Comparison of ENCODE assay signal across 8 mouse cellular contexts in the genomic region with DNA sequence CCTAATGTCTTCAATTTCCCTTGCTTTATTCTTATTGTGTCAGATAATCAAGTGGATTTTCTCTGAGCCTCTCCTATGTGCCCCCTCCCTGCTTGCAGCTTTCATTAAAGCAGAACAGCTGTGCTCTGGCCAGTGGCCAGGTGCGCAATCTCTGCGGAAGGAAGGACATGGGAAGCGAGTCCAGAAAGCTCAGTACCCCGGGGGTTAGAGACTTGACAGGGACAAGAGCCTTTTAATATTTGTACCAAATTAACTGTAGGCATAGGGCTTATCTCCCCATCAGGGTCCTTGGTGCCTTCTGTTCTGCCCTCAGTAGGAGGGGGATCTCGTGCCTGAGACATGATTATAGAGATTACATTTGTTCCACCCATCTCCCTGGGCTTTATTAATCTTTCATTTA.
DNase-seq lines count a peak whose midpoint lies in the region; ATAC-seq and TF ChIP-seq lines count a peak whose summit lies in the region.

No protein-coding gene starts in this region.

- H3K9ac ChIP-seq in heart, embryonic 16.5 days (ENCODE audit: low read length): no peak overlapping the region
- H3K9ac ChIP-seq in lung, embryonic 14.5 days: no peak overlapping the region

- H3K27me3 ChIP-seq in heart, embryonic 16.5 days (ENCODE audit: control insufficient read depth, insufficient read depth, low read length): no peaks in the 10 kb centered on the region
- H3K27me3 ChIP-seq in lung, embryonic 14.5 days (ENCODE audit: insufficient read depth, low read length): no peaks in the 10 kb centered on the region

- TF ChIP-seq CTCF in lung, embryonic 14.5 days (IDR thresholded peaks at IDR 0.05; ENCODE audit: low read depth): no peak

- no peak overlapping the region for H3K4me3 ChIP-seq in heart, embryonic 16.5 days (ENCODE audit: low read length)
- H3K4me3 ChIP-seq in lung, embryonic 14.5 days (ENCODE audit: low read depth, low read length): no peak overlapping the region

- peak; percentile 79 for ATAC-seq in heart, embryonic 16.5 days (replicated peaks; ENCODE audit: extremely low read depth, insufficient read depth, low FRiP score)
- peak; percentile 66; the same call in 1 of the 2 replicates for ATAC-seq in lung, embryonic 14.5 days (ENCODE audit: insufficient read depth)

- H3K4me2 ChIP-seq in heart, embryonic 16.5 days (ENCODE audit: low read depth, low read length): peak overlapping the region; percentile 39; the same call in 1 of the 2 replicates
- H3K4me2 ChIP-seq in lung, embryonic 14.5 days: no peak overlapping the region

- 28% methylated on average over 5 of the region's 5 CpGs for WGBS in heart, embryonic 16.5 days
- WGBS in lung, embryonic 14.5 days: 32% methylated on average over 5 of the region's 5 CpGs

- no peak overlapping the region for H3K27ac ChIP-seq in heart, embryonic 16.5 days (ENCODE audit: low read length)
- H3K27ac ChIP-seq in lung, embryonic 14.5 days (ENCODE audit: low read depth): no peak overlapping the region

- H3K4me1 ChIP-seq in heart, embryonic 16.5 days (ENCODE audit: control insufficient read depth, insufficient read depth, low read length): peaks cover 3% of the 10 kb centered on the region
- no peaks in the 10 kb centered on the region for H3K4me1 ChIP-seq in lung, embryonic 14.5 days (ENCODE audit: insufficient read depth)

- H3K36me3 ChIP-seq in heart, embryonic 16.5 days (ENCODE audit: control insufficient read depth, insufficient read depth): no peaks in the 10 kb centered on the region
- no peaks in the 10 kb centered on the region for H3K36me3 ChIP-seq in lung, embryonic 14.5 days (ENCODE audit: insufficient read depth)

- no peaks in the 10 kb centered on the region for H3K9me3 ChIP-seq in heart, embryonic 16.5 days (replicated peaks; ENCODE audit: control insufficient read depth, low read length)
- no peaks in the 10 kb centered on the region for H3K9me3 ChIP-seq in lung, embryonic 14.5 days (ENCODE audit: low read depth, low read length)

- DNase-seq in adrenal gland, adult 2 months: peak; percentile 40
- DNase-seq in adrenal gland, adult 18-20 months (ENCODE audit: low spot score in 2 of 2): no peak
- DNase-seq in adrenal gland, postnatal 4 days (ENCODE audit: low spot score in 2 of 2): peak; percentile 10 to 21
- peak; percentile 80 for DNase-seq in lung, embryonic 14.5 days
- peak; percentile 11 for DNase-seq in retina, adult 2 months (ENCODE audit: low read depth, low spot score)
- DNase-seq in layer of hippocampus, postnatal 14 days (ENCODE audit: low spot score in 2 of 2): no peak
- DNase-seq in MN1 (ENCODE audit: low spot score): no peak

Comparison
In these comparisons a context has a peak if more than half of its experiments do, and no peak if none do; other contexts are left out.
1. DNase-seq: peak in adrenal gland, adult 2 months (single experiment), adrenal gland, postnatal 4 days (2 of 2), lung, embryonic 14.5 days (single experiment) and retina, adult 2 months (single experiment); none in adrenal gland, adult 18-20 months (0 of 2), layer of hippocampus, postnatal 14 days (0 of 2) and MN1 (single experiment).